Mouse (Mus musculus) frontal cortex, postnatal 14 days (tissue): Measurements from ENCODE around the gene Dyrk1a.
"Not testable (repeated sequence)": the region's sequence is repeated elsewhere in the genome, so short reads cannot be mapped to it uniquely, and the experiment has no call there.

ENCODE experiments used
- DNase-seq, 2 experiments: peaks; one replicate each; pipeline ENCODE4 v3.0.0; 2022; ENCODE audit warnings: low spot score in 2 of 2

Dyrk1a gene

GRCm38 (mm10) chr16:94632424-94632963 is 62.7 kb downstream of the Dyrk1a start:
- no peak for DNase-seq

- DNase-seq: no peak
Observed at GRCm38 (mm10) chr16:94633012-94633411, 63.2 kb downstream of the Dyrk1a start.

DNA sequence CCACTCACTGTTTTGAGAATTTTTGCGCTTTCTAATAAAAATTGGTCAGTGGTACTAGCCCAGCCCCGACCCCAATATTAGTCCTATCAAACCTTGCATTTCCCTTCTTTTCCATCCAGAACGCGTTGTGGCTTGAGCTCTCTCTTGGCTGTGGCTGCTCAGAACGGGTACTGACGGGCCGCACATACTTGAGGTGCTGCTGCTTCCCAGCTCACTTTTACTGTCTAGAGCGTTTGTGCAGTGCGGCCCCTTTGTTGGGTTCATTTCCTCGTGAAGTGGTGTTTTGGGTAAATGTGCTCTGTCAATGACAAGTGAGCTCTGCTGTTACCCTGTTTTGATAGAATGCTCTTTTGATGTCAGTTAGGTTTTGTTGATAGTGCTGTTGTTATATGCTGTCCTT is 67.6 kb downstream of the Dyrk1a start:
- DNase-seq: no peak

DNA sequence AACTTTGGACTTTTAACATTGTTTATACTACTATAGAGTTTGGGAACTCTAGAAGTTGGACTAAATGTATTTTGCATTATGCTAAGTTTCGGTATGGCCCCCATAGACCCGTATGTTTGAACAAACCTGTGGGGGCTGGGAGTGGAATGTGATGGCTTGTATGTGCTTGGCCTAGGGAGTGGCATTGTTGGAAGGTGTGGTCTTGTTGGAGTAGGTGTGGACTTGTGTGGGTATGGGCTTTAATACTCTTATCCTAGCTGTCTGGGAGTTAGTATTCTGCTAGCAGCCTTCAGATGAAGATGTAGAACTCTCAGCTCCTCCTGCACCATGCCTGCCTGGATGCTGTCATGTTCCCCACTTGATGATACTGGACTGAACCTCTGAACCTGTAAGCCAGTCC is 72.0 kb downstream of the Dyrk1a start:
- DNase-seq: no peak

- DNase-seq: no peak
Observed at GRCm38 (mm10) chr16:94647153-94647552, 77.3 kb downstream of the Dyrk1a start.

- DNase-seq: no peak
Observed at GRCm38 (mm10) chr16:94647925-94648324, 78.1 kb downstream of the Dyrk1a start.

GRCm38 (mm10) chr16:94649861-94650260 is 80.1 kb downstream of the Dyrk1a start:
- no peak for DNase-seq

DNA sequence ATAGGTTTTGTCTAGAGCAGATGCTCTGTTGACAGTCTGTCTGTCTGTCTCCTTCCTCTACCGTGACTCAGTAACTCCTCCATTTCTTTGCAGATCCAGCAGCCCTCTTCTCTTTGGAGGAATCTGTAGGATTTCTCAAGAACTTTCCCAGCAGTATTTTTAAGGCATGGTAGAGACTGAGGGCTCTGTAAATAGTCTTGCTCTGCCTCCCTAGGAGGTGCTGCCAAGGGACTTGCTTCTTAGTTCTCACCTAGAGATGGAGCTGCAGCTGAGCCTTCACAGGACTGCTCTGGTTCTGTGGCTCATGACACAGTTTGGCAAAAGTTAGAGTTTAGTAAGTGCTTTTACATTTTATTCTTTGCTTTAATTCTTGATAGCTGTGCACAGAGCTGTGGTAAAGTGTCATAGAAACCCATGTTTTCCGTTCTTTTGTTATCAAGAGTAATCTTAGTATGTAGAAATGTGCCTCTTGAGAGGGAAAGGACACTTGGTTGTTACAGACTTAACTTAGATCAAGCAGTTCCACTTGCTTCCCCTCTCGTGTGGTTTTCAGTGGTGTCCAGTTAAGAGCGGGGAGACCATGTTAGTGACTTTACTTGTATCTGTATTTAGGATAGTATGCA is 82.4 kb downstream of the Dyrk1a start:
- no peak for DNase-seq

DNA sequence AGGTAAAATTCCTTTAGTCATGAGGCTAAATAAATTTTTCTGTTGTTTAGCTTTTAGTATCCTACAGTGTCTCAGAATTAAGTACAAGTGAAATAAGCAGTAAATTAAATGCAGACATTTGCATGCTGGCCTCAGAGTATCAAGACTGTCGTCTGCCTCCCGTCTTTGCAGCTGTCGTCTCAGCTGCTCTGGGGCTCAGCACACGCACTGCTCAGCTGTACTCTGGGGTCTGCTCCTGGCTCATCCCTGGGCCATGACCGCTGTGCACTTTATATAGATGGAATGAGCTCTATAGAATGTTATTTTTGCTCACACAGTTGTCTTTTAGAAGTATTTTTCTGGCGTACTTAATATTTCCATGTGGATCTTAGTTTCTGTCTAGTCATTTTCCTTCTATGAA is 85.3 kb downstream of the Dyrk1a start:
- DNase-seq: no peak

DNA sequence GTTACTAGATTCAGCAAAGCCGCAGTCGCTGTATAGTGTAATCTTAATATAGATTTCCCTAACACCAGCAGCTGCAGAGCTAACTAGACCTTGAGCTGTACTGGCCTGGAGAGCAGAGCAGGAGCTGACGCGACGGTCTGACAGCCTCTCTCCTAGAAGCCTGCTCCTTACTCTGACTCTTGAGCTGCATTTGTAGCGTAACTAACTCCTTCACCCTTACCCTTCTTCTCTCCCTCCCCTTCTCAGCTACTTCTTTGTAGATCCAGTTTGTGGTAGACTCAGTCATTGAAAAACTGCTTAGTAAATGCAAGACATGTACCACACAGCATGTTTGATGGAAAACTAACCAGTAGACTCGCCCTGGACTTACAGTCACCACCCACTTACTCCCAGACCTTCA is 87.1 kb downstream of the Dyrk1a start:
- no peak for DNase-seq

GRCm38 (mm10) chr16:94659394-94659793 is 89.6 kb downstream of the Dyrk1a start:
- no peak for DNase-seq

GRCm38 (mm10) chr16:94660221-94660620 is 90.4 kb downstream of the Dyrk1a start:
- DNase-seq: no peak

DNA sequence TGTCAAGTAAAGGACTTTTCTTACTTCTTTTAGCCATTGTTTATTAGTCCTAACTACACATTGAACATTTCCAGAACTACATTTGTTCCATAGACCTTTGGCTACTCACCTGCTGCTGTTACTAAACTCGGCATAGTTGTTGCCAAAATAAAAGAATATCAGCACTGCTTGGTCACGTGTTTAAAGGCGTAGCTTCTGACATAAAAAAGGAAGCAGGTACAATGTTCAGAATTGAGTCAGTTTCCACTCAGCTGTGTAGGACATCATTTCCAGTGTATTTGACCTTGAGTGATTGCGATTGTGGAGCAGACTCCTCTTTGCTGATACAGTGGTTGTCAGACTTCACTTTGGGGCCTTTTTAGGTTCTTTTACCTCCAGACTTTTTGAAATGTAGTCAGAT is 97.7 kb downstream of the Dyrk1a start:
- DNase-seq: no peak

DNA sequence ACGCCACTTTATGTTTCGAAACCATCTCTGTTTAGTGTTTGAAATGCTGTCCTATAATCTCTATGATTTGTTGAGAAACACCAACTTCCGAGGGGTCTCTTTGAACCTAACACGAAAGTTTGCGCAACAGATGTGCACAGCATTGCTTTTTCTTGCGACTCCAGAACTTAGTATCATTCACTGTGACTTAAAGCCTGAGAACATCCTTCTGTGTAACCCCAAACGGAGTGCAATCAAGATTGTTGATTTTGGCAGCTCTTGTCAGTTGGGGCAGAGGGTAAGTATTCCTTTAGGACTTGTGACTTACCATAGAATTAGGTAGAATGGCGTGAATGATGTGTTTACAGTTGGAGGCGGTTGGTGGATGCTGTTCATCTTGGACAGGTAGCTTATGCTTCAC is 101.5 kb downstream of the Dyrk1a start:
- DNase-seq: no peak

DNA sequence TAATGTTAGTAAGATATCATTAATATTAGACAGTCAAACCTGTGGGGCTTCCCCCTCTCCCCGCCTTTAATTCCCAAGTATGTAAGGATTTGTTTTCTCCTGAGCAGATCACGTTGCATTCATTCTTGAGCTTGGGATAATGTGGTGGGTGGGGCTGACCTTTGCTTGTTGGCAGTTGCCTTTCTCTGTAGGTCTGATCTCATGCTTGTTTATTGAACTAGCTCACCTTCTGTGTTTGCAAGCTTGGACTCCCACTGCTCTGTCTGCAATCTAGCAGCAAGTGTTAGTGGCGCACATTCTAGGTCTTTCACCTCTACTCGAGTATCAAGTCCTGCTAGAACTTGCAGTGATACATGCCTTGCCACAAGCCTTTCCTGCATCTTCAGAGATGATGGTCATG is 111.1 kb downstream of the Dyrk1a start:
- no peak for DNase-seq

GRCm38 (mm10) chr16:94681760-94682159 is 112.0 kb downstream of the Dyrk1a start:
- DNase-seq: no peak

DNA sequence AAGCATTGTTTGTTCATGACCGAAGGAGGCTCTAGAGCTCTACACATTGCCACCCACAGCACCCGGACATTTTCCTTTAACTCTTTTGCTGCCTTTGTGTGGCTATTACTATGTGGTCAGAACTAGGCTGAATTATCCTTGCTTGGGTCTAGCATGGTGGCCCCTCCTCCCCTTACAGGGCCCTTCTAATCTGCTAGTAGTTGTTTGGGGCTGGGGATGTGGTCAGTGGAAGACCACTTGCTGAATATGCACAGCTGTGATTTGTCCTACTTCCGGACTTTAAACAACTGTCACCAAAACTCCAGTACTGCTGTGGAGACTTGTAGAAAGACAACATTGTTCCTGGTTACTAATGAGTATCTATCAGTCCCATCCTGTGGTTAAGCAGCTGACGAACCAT is 114.2 kb downstream of the Dyrk1a start:
- no peak for DNase-seq

DNA sequence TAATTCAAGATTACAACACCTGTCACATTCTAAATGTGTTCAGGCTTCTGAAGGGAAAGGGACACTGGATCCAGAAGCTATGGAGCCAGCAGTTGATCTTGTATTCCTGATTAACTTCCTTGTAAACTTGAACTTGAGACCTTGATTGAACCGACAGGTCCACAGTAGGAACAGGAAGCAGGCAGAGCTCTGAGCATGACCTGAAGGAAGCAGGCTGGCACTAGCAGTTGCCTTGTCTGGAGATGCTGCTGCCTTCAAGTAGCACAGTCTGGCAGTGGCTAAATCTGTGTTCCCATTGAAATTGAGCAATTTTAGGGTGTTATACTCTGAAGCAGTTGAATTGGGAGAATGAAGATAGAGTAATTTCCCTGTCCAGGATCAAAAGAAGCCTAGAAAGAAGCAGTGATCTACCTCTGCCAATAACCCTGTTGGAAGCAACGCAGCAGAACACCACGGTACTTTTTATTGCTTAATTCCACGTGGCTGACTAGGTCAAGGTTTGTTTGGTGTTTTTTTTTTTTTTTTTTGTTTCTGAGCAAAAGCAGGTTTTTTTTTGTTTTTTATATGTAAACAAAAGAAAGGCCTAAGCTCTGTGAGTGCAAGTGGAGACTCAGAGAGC is 124.0 kb downstream of the Dyrk1a start:
- DNase-seq: no peak

GRCm38 (mm10) chr16:94697553-94697952 is 127.7 kb downstream of the Dyrk1a start:
- DNase-seq: no peak

DNA sequence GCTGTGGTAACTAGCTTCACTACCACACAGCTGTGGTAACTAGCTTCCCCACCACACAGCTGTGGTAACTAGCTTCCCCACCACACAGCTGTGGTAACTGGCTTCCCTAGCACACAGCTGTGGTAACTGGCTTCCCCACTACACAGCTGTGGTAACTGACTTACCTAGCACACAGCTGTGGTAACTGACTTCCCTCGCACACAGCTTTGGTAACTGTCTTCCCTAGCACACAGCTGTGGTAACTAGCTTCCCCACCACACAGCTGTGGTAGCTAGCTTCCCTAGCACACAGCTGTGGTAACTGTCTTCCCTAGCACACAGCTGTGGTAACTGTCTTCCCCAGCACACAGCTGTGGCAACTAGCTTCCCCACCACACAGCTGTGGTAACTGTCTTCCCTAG is 128.4 kb downstream of the Dyrk1a start:
- not testable (repeated sequence) for DNase-seq

GRCm38 (mm10) chr16:94701141-94701540 is 131.3 kb downstream of the Dyrk1a start:
- DNase-seq: no peak

DNA sequence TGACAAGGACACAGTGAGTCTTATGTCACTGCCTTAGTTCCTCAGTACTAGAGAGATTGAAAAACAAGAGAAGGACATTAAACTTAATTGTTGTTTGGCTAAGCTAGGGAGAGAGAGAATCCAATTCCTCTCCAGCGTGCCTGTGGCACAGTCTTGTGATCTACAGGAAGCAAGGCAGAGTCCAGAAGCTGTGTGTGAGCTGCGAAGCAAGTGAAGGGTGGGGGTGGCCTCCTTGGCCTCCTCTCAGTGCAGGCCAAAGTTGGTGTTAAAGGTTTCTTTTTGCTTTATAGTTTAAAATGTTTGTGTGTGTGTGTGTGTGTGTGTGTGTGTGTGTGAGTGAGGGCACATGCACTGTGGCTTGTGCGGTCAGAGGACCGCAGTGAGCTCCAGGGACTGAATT is 132.2 kb downstream of the Dyrk1a start:
- no peak for DNase-seq

GRCm38 (mm10) chr16:94713480-94714094 is 143.8 kb downstream of the Dyrk1a start:
- peak; percentile 66 to 74 for DNase-seq
